Mouse (Mus musculus): ENCODE results near the gene Spint2.

GRCm38 (mm10) chr7:29253842-29254241 is 27.9 kb downstream of the Spint2 start:
- TF ChIP-seq TCF12 (IDR thresholded peaks at IDR 0.05; ENCODE audit: insufficient read depth, poor library complexity, severe bottlenecking) (no peak), POLR2A (IDR thresholded peaks at IDR 0.05; ENCODE audit: insufficient read length, low read depth) (no peak), POLR2AphosphoS2 (IDR thresholded peaks at IDR 0.05; ENCODE audit: insufficient read length, low read depth) (no peak), E2F4 (IDR thresholded peaks at IDR 0.05; ENCODE audit: insufficient read depth) (no peak)
